Mouse (Mus musculus) heart, embryonic 10.5 days (tissue): ENCODE data around the gene Msantd3. TPM values are rescaled to one million over a fixed set of nuclear protein-coding genes. Genes with fewer than 3 reads are reported as not detected.

ENCODE experiments used
- DNase-seq: peaks from one replicate; pipeline ENCODE4 v3.0.0-alpha.2; 2017; ENCODE audit warnings: low spot score
- H3K27ac ChIP-seq: fragments of 300-500 bp; sonication (generic); 2 replicates; pipeline ENCODE4 v1.5.1; 2016; ENCODE audit warnings: mild to moderate bottlenecking
- H3K27me3 ChIP-seq: fragments of 300-500 bp; sonication (generic); 2 replicates; pipeline ENCODE4 v1.6.1; 2016; ENCODE audit warnings: mild to moderate bottlenecking; ENCODE audit not compliant: poor library complexity, insufficient read depth, severe bottlenecking
- H3K36me3 ChIP-seq: fragments of 300-500 bp; sonication (generic); 2 replicates; pipeline ENCODE4 v1.6.1; 2016; ENCODE audit warnings: mild to moderate bottlenecking, moderate library complexity
- H3K4me1 ChIP-seq: fragments of 300-500 bp; sonication (generic); 2 replicates; pipeline ENCODE4 v1.6.1; 2016; ENCODE audit warnings: mild to moderate bottlenecking
- H3K4me3 ChIP-seq: fragments of 300-500 bp; sonication (generic); 2 replicates; pipeline ENCODE4 v1.5.1; 2016; ENCODE audit warnings: mild to moderate bottlenecking, moderate library complexity
- H3K9me3 ChIP-seq: fragments of 300-500 bp; sonication (generic); 2 replicates; pipeline ENCODE4 v1.6.1; 2016; ENCODE audit warnings: mild to moderate bottlenecking, moderate library complexity
- WGBS: fragments of 180-500 bp; shearing (Covaris S2); methylation state at CpG from one replicate; pipeline ENCODE4 v1.1.7; 2016; 5-methylcytosine and 5-hydroxymethylcytosine counted together
- polyA plus RNA-seq: library from polyadenylated mRNA; unstranded; fragments of >200 nt; fragmentation: Nextera tagmentation; extraction: Ambion mirVana; gene quantifications from 2 replicates; pipeline ENCODE4 v1.2.1, GENCODE M21; 2016

The Msantd3 gene
- polyA plus RNA-seq, result 29.7 and 32.3 TPM in 2 replicates

GRCm38 (mm10) chr4:48539841-48540575, at the start of gene Msantd3:
Gene Msantd3, plus strand, starts transcription at chr4:48539935.
- no peaks in the 10 kb centered on the region for H3K36me3 ChIP-seq
- peaks cover 37% of the 10 kb centered on the region for H3K4me1 ChIP-seq
- 3% methylated on average over 86 of the region's 86 CpGs for WGBS

DNA sequence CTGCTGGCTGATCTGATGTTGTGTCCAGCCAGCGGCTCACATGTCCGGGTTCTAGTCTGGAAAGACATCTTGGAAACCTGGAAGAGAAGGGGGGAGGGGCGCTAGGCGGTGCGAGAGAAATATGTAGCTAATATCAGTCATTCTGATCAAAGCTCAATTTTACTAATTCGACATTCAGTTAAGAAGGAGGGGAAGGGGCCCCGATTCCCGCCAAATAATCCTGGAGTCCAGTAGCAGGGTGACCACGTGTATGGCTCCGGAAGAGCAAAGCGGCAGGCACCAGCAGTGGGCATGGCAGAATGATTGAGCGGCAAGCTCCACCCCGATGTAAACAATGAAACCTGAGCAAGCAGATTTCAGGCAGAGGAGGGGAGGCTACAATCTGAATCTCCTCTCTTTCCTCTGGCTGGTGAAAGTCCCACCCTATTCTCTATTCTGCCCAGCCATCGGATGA, 48.4 kb upstream of the Msantd3 start:
- Histone ChIP-seq H3K27me3 (no peaks in the 10 kb centered on the region), H3K4me3 (peak overlapping the region; percentile 48), H3K27ac (peak overlapping the region; percentile 53; the same call in 1 of the 2 replicates), H3K9me3 (no peaks in the 10 kb centered on the region), H3K36me3 (no peaks in the 10 kb centered on the region), H3K4me1 (peaks cover 7% of the 10 kb centered on the region; the same call in 1 of the 2 replicates)
- WGBS, result 7% methylated on average over 14 of the region's 14 CpGs
- DNase-seq, result peak; percentile 78

More at GRCm38 (mm10) chr4:48539841-48540575, at the start of gene Msantd3:
- Histone ChIP-seq H3K4me3 (peak within 1 kb of the TSS; percentile 89), H3K27me3 (no peaks in the 10 kb centered on the region), H3K27ac (peak within 1 kb of the TSS; percentile 99), H3K9me3 (no peaks in the 10 kb centered on the region)
- peak; percentile 86 for DNase-seq

DNA sequence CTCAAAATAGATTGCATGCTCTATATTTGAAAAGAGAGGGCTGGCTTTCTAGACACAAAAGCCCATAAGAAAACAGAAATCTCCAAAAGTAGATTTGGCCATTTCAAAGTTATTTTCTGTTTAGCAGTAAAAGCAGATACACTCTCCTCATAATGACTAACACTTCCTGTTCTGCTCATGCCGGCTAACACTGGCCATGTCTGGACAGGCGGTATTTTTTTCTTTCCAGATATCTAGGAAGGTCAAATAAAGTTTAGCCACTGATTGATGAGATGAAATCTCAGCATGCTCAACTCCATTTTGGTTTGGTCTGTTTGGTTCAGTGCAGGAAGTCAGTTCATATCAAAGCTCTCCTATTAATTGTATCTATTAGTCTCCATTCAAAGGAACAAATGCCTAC, 47.2 kb upstream of the Msantd3 start:
- no peaks in the 10 kb centered on the region for H3K27me3 ChIP-seq
- no peaks in the 10 kb centered on the region for H3K36me3 ChIP-seq
- H3K27ac ChIP-seq, result no peak overlapping the region
- DNase-seq, result no peak
- H3K9me3 ChIP-seq, result no peaks in the 10 kb centered on the region
- H3K4me1 ChIP-seq, result peaks cover 7% of the 10 kb centered on the region; the same call in 1 of the 2 replicates
- WGBS, result 54% methylated on average over 2 of the region's 2 CpGs
- H3K4me3 ChIP-seq, result no peak overlapping the region

GRCm38 (mm10) chr4:48510861-48511260, 28.9 kb upstream of the Msantd3 start:
- DNase-seq, result no peak
- no peak overlapping the region for H3K4me3 ChIP-seq
- peaks cover 1% of the 10 kb centered on the region; the same call in 1 of the 2 replicates for H3K9me3 ChIP-seq
- H3K4me1 ChIP-seq, result peaks cover 6% of the 10 kb centered on the region; the same call in 1 of the 2 replicates
- H3K27ac ChIP-seq, result no peak overlapping the region
- H3K27me3 ChIP-seq, result no peaks in the 10 kb centered on the region
- 43% methylated on average over 2 of the region's 2 CpGs for WGBS
- no peaks in the 10 kb centered on the region for H3K36me3 ChIP-seq

DNA sequence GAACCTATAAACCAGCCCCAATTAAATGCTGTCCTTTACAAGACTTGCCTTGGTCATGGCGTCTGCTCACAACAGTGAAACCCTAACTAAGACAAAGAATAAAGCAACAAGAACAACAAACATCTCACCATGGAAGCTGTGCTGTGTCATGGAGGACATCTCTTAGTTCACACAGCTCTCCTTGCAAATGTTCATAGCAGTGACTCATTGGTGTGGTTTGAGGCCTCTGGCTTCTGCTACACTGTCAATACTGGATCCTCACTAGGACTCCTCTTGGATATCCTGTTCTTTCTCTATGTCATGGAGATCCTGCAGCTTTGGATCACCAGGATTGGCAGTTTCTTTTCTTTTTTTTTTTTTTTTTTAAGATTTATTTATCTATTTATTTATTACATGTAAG, 10.2 kb upstream of the Msantd3 start:
- no peak overlapping the region for H3K4me3 ChIP-seq

GRCm38 (mm10) chr4:48531804-48532601, 7.7 kb upstream of the Msantd3 start:
- no peaks in the 10 kb centered on the region for H3K9me3 ChIP-seq
- no peak overlapping the region for H3K27ac ChIP-seq
- no peak for DNase-seq
- H3K4me1 ChIP-seq, result no peaks in the 10 kb centered on the region
- H3K4me3 ChIP-seq, result no peak overlapping the region
- no peaks in the 10 kb centered on the region for H3K36me3 ChIP-seq
- 80% methylated on average over 11 of the region's 11 CpGs for WGBS
- no peaks in the 10 kb centered on the region for H3K27me3 ChIP-seq

More for the DNA sequence above, 10.2 kb upstream of the Msantd3 start:
- H3K9me3 ChIP-seq, result no peaks in the 10 kb centered on the region
- H3K27me3 ChIP-seq, result no peaks in the 10 kb centered on the region
- no peaks in the 10 kb centered on the region for H3K4me1 ChIP-seq
- 93% methylated on average over 1 of the region's 1 CpGs for WGBS
- H3K27ac ChIP-seq, result no peak overlapping the region
- DNase-seq, result no peak
- H3K36me3 ChIP-seq, result no peaks in the 10 kb centered on the region

DNA sequence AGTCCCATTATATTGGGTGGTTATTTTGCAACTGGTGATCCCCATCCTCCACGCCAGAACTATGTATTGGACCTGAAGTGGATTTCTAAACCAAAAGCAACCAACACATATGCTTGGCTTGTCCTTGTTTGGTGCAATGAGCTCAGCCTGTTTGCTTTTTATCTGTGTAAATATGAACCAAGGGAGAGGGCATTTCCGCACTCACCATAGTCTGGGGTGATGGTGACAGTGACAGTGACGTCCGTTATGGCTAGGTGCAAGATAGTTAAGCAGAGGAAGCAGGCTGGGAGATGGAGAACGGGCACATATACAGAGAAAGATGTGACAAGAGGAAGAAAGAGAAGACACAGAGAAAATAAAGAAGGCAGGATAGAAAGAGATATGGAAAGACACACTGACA, 3.5 kb upstream of the Msantd3 start:
- DNase-seq, result no peak
- no peaks in the 10 kb centered on the region for H3K9me3 ChIP-seq
- H3K27ac ChIP-seq, result no peak overlapping the region
- no peaks in the 10 kb centered on the region for H3K36me3 ChIP-seq
- no peaks in the 10 kb centered on the region for H3K4me1 ChIP-seq
- no peak overlapping the region for H3K4me3 ChIP-seq
- no peaks in the 10 kb centered on the region for H3K27me3 ChIP-seq
- 78% methylated on average over 5 of the region's 5 CpGs for WGBS

DNA sequence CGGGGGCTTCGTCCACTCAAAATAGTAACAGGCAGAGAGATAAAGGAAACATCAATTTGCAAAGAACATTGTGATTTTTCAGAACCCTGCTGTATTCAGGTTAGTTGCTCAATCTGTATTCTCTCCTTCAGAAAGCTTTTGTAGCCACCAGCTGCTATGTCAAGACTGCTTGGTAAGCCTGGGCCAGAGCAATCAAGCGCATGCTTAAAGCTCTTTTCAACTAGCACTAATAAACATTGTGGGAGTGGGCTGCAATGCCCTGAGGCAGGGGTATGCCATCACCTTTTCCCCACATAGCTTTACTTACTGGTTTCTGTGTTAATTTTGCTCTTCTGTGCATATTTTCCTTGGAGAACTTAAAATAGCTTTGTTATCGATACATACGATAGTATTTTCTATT, 2.7 kb upstream of the Msantd3 start:
- 89% methylated on average over 5 of the region's 5 CpGs for WGBS
- Histone ChIP-seq H3K27me3 (no peaks in the 10 kb centered on the region), H3K27ac (no peak overlapping the region), H3K9me3 (no peaks in the 10 kb centered on the region), H3K36me3 (no peaks in the 10 kb centered on the region), H3K4me3 (no peak overlapping the region), H3K4me1 (peaks cover 7% of the 10 kb centered on the region)
- DNase-seq, result no peak

- Histone ChIP-seq H3K4me3 (no peak overlapping the region), H3K27me3 (no peaks in the 10 kb centered on the region), H3K36me3 (no peaks in the 10 kb centered on the region), H3K4me1 (peaks cover 23% of the 10 kb centered on the region), H3K27ac (no peak overlapping the region), H3K9me3 (no peaks in the 10 kb centered on the region)
- no peak for DNase-seq
- WGBS, result 83% methylated on average over 2 of the region's 2 CpGs
Measured at GRCm38 (mm10) chr4:48538581-48538980, 1.2 kb upstream of the Msantd3 start.

GRCm38 (mm10) chr4:48540576-48541111, 909 bp downstream of the Msantd3 start:
- no peaks in the 10 kb centered on the region for H3K36me3 ChIP-seq
- H3K9me3 ChIP-seq, result no peaks in the 10 kb centered on the region
- WGBS, result 5% methylated on average over 45 of the region's 50 CpGs
- peak overlapping the region; percentile 89 for H3K4me3 ChIP-seq
- H3K27ac ChIP-seq, result peak overlapping the region; percentile 99
- no peaks in the 10 kb centered on the region for H3K27me3 ChIP-seq
- peak; percentile 82 for DNase-seq
- peaks cover 44% of the 10 kb centered on the region for H3K4me1 ChIP-seq

GRCm38 (mm10) chr4:48541526-48542250, 2.0 kb downstream of the Msantd3 start:
- H3K27ac ChIP-seq, result peak overlapping the region; percentile 99
- H3K4me1 ChIP-seq, result peaks cover 54% of the 10 kb centered on the region

DNA sequence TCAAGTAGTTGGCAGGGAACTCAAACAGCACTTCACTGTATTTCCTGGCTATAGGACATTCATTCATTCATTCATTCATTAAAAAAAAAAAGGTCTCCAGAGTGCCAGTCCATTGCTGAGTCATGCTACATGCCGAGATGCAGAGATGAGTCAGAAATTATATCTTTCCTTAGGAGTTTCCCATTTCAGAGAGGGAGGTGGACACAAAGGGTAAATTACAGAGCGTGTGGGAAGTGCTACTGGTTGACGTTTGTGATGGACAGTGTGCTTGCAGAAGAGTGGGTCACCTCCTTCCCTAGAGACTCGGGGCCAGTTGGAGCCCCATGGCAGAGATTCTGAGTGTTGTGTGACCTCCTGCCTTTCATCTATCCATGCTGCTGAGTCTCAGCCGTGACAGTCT, 2.6 kb downstream of the Msantd3 start:
- no peak for DNase-seq
- Histone ChIP-seq H3K36me3 (no peaks in the 10 kb centered on the region), H3K4me3 (peak overlapping the region; percentile 89), H3K4me1 (peaks cover 61% of the 10 kb centered on the region), H3K9me3 (no peaks in the 10 kb centered on the region), H3K27ac (peak overlapping the region; percentile 99; the same call in 1 of the 2 replicates), H3K27me3 (no peaks in the 10 kb centered on the region)
- 21% methylated on average over 5 of the region's 5 CpGs for WGBS

More at GRCm38 (mm10) chr4:48541526-48542250, 2.0 kb downstream of the Msantd3 start:
- no peak for DNase-seq
- H3K27me3 ChIP-seq, result no peaks in the 10 kb centered on the region
- 5% methylated on average over 15 of the region's 15 CpGs for WGBS
- H3K9me3 ChIP-seq, result no peaks in the 10 kb centered on the region
- peak overlapping the region; percentile 89 for H3K4me3 ChIP-seq
- H3K36me3 ChIP-seq, result no peaks in the 10 kb centered on the region
